Mouse (Mus musculus) liver, embryonic 11.5 days (tissue): Measurements from ENCODE around the gene 4921536K21Rik. TPM values are rescaled to one million over a fixed set of nuclear protein-coding genes. Genes with fewer than 3 reads are reported as not detected.

Experiments used
- ATAC-seq: fragments of 200-750 bp; cut with Nextera tagmentation; replicated peaks from 2 replicates; pipeline ENCODE4 v1.8.0; 2017; ENCODE audit warnings: moderate number of reproducible peaks, mild to moderate bottlenecking, moderate TSS enrichment, moderate library complexity; ENCODE audit not compliant: low FRiP score
- DNase-seq: peaks from one replicate; pipeline ENCODE4 v3.0.0-alpha.2; 2017; ENCODE audit warnings: low spot score
- H3K27ac ChIP-seq: fragments of 300-500 bp; sonication (generic); 2 replicates; pipeline ENCODE4 v1.5.1; 2014; ENCODE audit warnings: mild to moderate bottlenecking, low read depth, low read length, control low read depth
- H3K27me3 ChIP-seq: fragments of 300-500 bp; sonication (generic); replicated peaks from 2 replicates; pipeline ENCODE4 v1.6.1; 2014; ENCODE audit warnings: low read length, mixed read lengths; ENCODE audit not compliant: control insufficient read depth, insufficient read depth
- H3K36me3 ChIP-seq: fragments of 300-500 bp; sonication (generic); 2 replicates; pipeline ENCODE4 v1.6.1; 2014; ENCODE audit warnings: mild to moderate bottlenecking, low read length, moderate library complexity, mixed read lengths; ENCODE audit not compliant: control insufficient read depth, insufficient read depth
- H3K4me1 ChIP-seq: fragments of 300-500 bp; sonication (generic); replicated peaks from 2 replicates; pipeline ENCODE4 v1.6.1; 2014; ENCODE audit warnings: low read length, mixed read lengths; ENCODE audit not compliant: control insufficient read depth, insufficient read depth
- H3K4me2 ChIP-seq: fragments of 300-500 bp; sonication (generic); 2 replicates; pipeline ENCODE4 v1.6.1; 2014; ENCODE audit warnings: mild to moderate bottlenecking, control low read depth, moderate library complexity
- H3K4me3 ChIP-seq: fragments of 300-500 bp; sonication (generic); 2 replicates; pipeline ENCODE4 v1.5.1; 2014; ENCODE audit warnings: low read depth, low read length, control low read depth
- H3K9ac ChIP-seq: fragments of 300-500 bp; sonication (generic); 2 replicates; pipeline ENCODE4 v1.6.1; 2014; ENCODE audit warnings: low read depth, low read length, control low read depth
- H3K9me3 ChIP-seq: fragments of 300-500 bp; sonication (generic); 2 replicates; pipeline ENCODE4 v1.6.1; 2016; ENCODE audit warnings: low read length, inconsistent platforms, mixed read lengths; ENCODE audit not compliant: control insufficient read depth
- WGBS: fragments of 180-500 bp; shearing (Covaris S2); extraction: QIAGEN DNeasy Blood & Tissue Kit; methylation state at CpG from one replicate; pipeline ENCODE4 v1.1.7; 2014; 5-methylcytosine and 5-hydroxymethylcytosine counted together
- polyA plus RNA-seq: library from polyadenylated mRNA; unstranded; fragments of >200 nt; fragmentation: Nextera tagmentation; extraction: Ambion mirVana; gene quantifications from 2 replicates; pipeline ENCODE4 v1.2.1, GENCODE M21; 2014

Gene 4921536K21Rik
- polyA plus RNA-seq, 1 experiment from 2014 or later: not detected

- no peak for ATAC-seq
- DNase-seq: no peak
- 83% methylated on average over 5 of the region's 5 CpGs for WGBS
These were observed 8.1 kb upstream of the 4921536K21Rik start for GRCm38 (mm10) chr11:3903046-3903445.

GRCm38 (mm10) chr11:3902516-3902915 lies 7.6 kb upstream of the 4921536K21Rik start:
- no peak for ATAC-seq
- DNase-seq: no peak
- WGBS: 87% methylated on average over 3 of the region's 3 CpGs
- H3K27ac ChIP-seq: no peak overlapping the region
- H3K36me3 ChIP-seq: no peaks in the 10 kb centered on the region
- no peak overlapping the region for H3K4me2 ChIP-seq
- no peak overlapping the region for H3K9ac ChIP-seq
- H3K9me3 ChIP-seq: no peaks in the 10 kb centered on the region
- H3K27me3 ChIP-seq: no peaks in the 10 kb centered on the region
- H3K4me3 ChIP-seq: no peak overlapping the region
- no peaks in the 10 kb centered on the region for H3K4me1 ChIP-seq

More at GRCm38 (mm10) chr11:3903046-3903445, 8.1 kb upstream of the 4921536K21Rik start:
- Histone ChIP-seq H3K36me3 (no peaks in the 10 kb centered on the region), H3K9ac (no peak overlapping the region), H3K4me2 (no peak overlapping the region), H3K4me1 (no peaks in the 10 kb centered on the region), H3K4me3 (no peak overlapping the region), H3K9me3 (no peaks in the 10 kb centered on the region), H3K27ac (no peak overlapping the region), H3K27me3 (no peaks in the 10 kb centered on the region)

DNA sequence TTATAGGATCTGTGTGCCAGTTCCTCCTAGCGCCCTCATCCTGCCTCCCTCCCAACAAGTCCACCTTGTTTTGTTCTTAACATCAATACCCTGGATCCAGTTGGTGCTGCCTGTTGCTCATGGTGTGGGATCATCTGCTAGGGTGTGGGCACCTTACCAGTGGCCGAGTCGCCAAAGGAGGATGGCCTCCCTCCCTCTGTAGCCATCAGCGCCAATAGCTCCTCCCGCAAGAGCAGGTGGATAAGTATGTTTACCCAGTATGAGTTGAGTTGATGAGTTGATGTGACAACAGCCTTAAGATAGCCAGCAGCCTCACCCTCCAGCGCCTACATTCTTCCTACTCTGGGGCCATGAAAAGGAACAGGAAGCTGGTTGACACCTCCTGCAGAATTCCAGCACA lies 5.4 kb upstream of the 4921536K21Rik start:
- no peak overlapping the region for H3K27ac ChIP-seq
- H3K4me2 ChIP-seq: no peak overlapping the region
- H3K36me3 ChIP-seq: no peaks in the 10 kb centered on the region
- H3K4me1 ChIP-seq: peaks cover 2% of the 10 kb centered on the region
- no peak overlapping the region for H3K9ac ChIP-seq
- WGBS: 67% methylated on average over 6 of the region's 6 CpGs
- DNase-seq (no peak), ATAC-seq (no peak)
- no peaks in the 10 kb centered on the region for H3K27me3 ChIP-seq
- H3K4me3 ChIP-seq: no peak overlapping the region
- no peaks in the 10 kb centered on the region for H3K9me3 ChIP-seq

DNA sequence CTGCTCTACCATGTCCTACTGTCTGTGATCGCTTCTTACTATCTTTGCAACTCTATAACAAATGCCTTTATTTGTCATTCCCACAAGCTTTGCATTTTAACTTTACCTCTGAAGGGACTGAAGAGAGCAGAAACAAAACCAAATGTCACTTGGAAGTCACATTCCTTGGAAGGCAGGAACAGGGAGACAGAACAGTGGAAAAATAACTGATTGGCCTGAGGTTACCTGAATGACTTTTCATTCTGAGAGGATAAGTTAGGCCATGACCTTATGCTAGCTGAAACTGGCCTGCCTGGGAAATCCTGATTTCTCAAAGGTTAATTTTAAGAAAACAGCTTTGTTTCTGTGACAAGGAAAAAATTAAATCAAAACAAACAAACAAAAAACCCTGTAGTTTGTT lies 1.0 kb upstream of the 4921536K21Rik start:
- ATAC-seq (no peak), DNase-seq (no peak)
- H3K9ac ChIP-seq: no peak overlapping the region
- no peaks in the 10 kb centered on the region for H3K9me3 ChIP-seq
- H3K27ac ChIP-seq: no peak overlapping the region
- no peak overlapping the region for H3K4me3 ChIP-seq
- H3K4me2 ChIP-seq: no peak overlapping the region
- H3K4me1 ChIP-seq: peaks cover 3% of the 10 kb centered on the region
- H3K27me3 ChIP-seq: no peaks in the 10 kb centered on the region
- no peaks in the 10 kb centered on the region for H3K36me3 ChIP-seq
- WGBS: 89% methylated on average over 1 of the region's 1 CpGs

DNA sequence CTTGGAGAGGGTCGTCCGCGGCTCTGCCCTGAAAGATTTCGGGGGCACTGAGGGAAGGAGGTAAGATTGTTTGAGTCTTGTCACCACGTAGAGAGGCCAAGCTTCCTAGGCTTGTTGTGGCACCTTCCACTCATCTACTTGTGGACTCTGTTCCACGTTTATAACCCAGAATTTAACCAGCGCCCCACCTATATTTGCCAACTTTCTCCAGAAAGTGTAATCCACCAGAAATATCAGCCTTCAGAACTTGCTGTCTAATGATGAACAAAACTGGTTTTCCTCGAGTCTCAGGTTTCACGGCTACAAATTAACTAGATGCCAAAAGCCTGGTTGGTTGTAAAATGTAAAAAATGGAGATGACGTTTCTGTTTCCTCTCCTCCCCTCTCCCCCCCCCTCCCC lies 560 bp upstream of the 4921536K21Rik start:
- no peak for ATAC-seq
- H3K27ac ChIP-seq: peak overlapping the region; percentile 66

GRCm38 (mm10) chr11:3893970-3894369 lies 928 bp downstream of the 4921536K21Rik start:
- H3K27ac ChIP-seq: no peak overlapping the region
- peaks cover 3% of the 10 kb centered on the region for H3K4me1 ChIP-seq
- peak overlapping the region; percentile 95; the same call in 1 of the 2 replicates for H3K4me2 ChIP-seq
- ATAC-seq: no peak
- H3K27me3 ChIP-seq: no peaks in the 10 kb centered on the region
- H3K9ac ChIP-seq: no peak overlapping the region
- H3K36me3 ChIP-seq: no peaks in the 10 kb centered on the region
- no peak for DNase-seq
- 74% methylated on average over 6 of the region's 6 CpGs for WGBS
- no peak overlapping the region for H3K4me3 ChIP-seq
- H3K9me3 ChIP-seq: no peaks in the 10 kb centered on the region

More for the DNA sequence above, 560 bp upstream of the 4921536K21Rik start:
- Histone ChIP-seq H3K4me1 (peaks cover 3% of the 10 kb centered on the region), H3K4me3 (peak overlapping the region; percentile 55), H3K27me3 (no peaks in the 10 kb centered on the region), H3K9ac (peak overlapping the region; percentile 67), H3K9me3 (no peaks in the 10 kb centered on the region), H3K36me3 (no peaks in the 10 kb centered on the region), H3K4me2 (peak overlapping the region; percentile 95)
- 4% methylated on average over 10 of the region's 10 CpGs for WGBS
- no peak for DNase-seq

- H3K4me1 ChIP-seq: peaks cover 3% of the 10 kb centered on the region; the same call in 1 of the 2 replicates
- H3K9ac ChIP-seq: no peak overlapping the region
- no peak overlapping the region for H3K4me2 ChIP-seq
- DNase-seq (no peak), ATAC-seq (peak; percentile 94)
- 58% methylated on average over 5 of the region's 5 CpGs for WGBS
- H3K36me3 ChIP-seq: no peaks in the 10 kb centered on the region
- no peaks in the 10 kb centered on the region for H3K27me3 ChIP-seq
- no peak overlapping the region for H3K27ac ChIP-seq
- H3K9me3 ChIP-seq: no peaks in the 10 kb centered on the region
- H3K4me3 ChIP-seq: no peak overlapping the region
These were observed 7.6 kb downstream of the 4921536K21Rik start for GRCm38 (mm10) chr11:3887331-3887730.

DNA sequence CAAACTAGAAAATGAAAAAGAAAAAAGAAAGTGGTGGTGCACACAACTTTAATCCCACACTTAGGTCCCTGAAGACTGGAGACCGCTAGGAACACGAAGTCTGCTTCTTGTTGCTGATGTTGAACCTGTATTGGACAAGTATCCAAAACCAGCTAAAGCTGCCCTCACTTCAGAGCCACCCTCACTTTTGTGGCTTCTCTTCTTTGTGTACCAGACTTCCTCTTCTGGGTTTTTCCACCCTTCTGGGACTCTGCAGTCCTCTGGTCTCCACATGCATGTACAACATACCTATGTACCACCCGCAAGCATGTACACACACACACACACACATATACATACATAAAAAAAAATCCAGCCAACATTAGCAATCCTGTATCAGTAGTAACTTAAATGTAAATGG lies 11.2 kb downstream of the 4921536K21Rik start:
- whole genome bisulfite sequencing: 73% methylated on average over 3 of the region's 3 CpGs

GRCm38 (mm10) chr11:3879836-3880235 lies 15.1 kb downstream of the 4921536K21Rik start:
- ATAC-seq (peak; percentile 45; the same call in 1 of the 2 replicates), DNase-seq (peak; percentile 57)
- H3K4me1 ChIP-seq: no peaks in the 10 kb centered on the region; the same call in 1 of the 2 replicates
- no peak overlapping the region for H3K4me2 ChIP-seq
- no peak overlapping the region for H3K4me3 ChIP-seq
- no peaks in the 10 kb centered on the region for H3K9me3 ChIP-seq
- no peak overlapping the region for H3K27ac ChIP-seq
- no peak overlapping the region for H3K9ac ChIP-seq
- H3K27me3 ChIP-seq: 0 out of 2 replicates have a peak, but pooled peaks cover 3% of the 10 kb centered on the region
- 37% methylated on average over 2 of the region's 2 CpGs for WGBS
- no peaks in the 10 kb centered on the region for H3K36me3 ChIP-seq

More for the DNA sequence above, 11.2 kb downstream of the 4921536K21Rik start:
- no peak overlapping the region for H3K27ac ChIP-seq
- H3K9me3 ChIP-seq: no peaks in the 10 kb centered on the region
- no peak for DNase-seq
- H3K36me3 ChIP-seq: no peaks in the 10 kb centered on the region
- no peak overlapping the region for H3K4me2 ChIP-seq
- no peak overlapping the region for H3K4me3 ChIP-seq
- ATAC-seq: no peak
- no peak overlapping the region for H3K9ac ChIP-seq
- 0 out of 2 replicates have a peak, but pooled peaks cover 3% of the 10 kb centered on the region for H3K27me3 ChIP-seq
- peaks cover 3% of the 10 kb centered on the region; the same call in 1 of the 2 replicates for H3K4me1 ChIP-seq
